Mouse (Mus musculus) limb, embryonic 15.5 days (tissue): ENCODE data around the gene Cetn4. TPM values are rescaled to one million over a fixed set of nuclear protein-coding genes. Genes with fewer than 3 reads are reported as not detected.

Experiments
- ATAC-seq: fragments of 200-750 bp; cut with Nextera tagmentation; 2 replicates; pipeline ENCODE4 v1.8.0; 2017; ENCODE audit warnings: low read depth, moderate TSS enrichment; ENCODE audit not compliant: insufficient number of reproducible peaks, low FRiP score, low TSS enrichment
- H3K27ac ChIP-seq: fragments of 300-500 bp; sonication (generic); 2 replicates; pipeline ENCODE4 v1.5.1; 2015; ENCODE audit warnings: moderate library complexity, mild to moderate bottlenecking, inconsistent platforms
- H3K27me3 ChIP-seq: fragments of 300-500 bp; sonication (generic); 2 replicates; pipeline ENCODE4 v1.6.1; 2015; ENCODE audit warnings: inconsistent platforms
- H3K36me3 ChIP-seq: fragments of 300-500 bp; sonication (generic); 2 replicates; pipeline ENCODE4 v1.6.1; 2015; ENCODE audit warnings: inconsistent platforms
- H3K4me1 ChIP-seq: fragments of 300-500 bp; sonication (generic); 2 replicates; pipeline ENCODE4 v1.6.1; 2015; ENCODE audit warnings: inconsistent platforms
- H3K4me2 ChIP-seq: fragments of 300-500 bp; sonication (generic); 2 replicates; pipeline ENCODE4 v1.6.1; 2015; ENCODE audit warnings: mild to moderate bottlenecking, inconsistent platforms
- H3K4me3 ChIP-seq: fragments of 300-500 bp; sonication (generic); 2 replicates; pipeline ENCODE4 v1.5.1; 2015; ENCODE audit warnings: mild to moderate bottlenecking, inconsistent platforms
- H3K9ac ChIP-seq: fragments of 300-500 bp; sonication (generic); 2 replicates; pipeline ENCODE4 v1.6.1; 2015; ENCODE audit warnings: inconsistent platforms
- H3K9me3 ChIP-seq: fragments of 300-500 bp; sonication (generic); 2 replicates; pipeline ENCODE4 v1.6.1; 2016; ENCODE audit warnings: inconsistent platforms
- WGBS: fragments of 180-500 bp; shearing (Covaris S2); methylation state at CpG from one replicate; pipeline ENCODE4 v1.1.7; 2015; 5-methylcytosine and 5-hydroxymethylcytosine counted together
- polyA plus RNA-seq: library from polyadenylated mRNA; unstranded; fragments of >200 nt; fragmentation: Nextera tagmentation; extraction: Ambion mirVana; gene quantifications from 2 replicates; pipeline ENCODE4 v1.2.1, GENCODE M21; 2015

The Cetn4 gene
- polyA plus RNA-seq, 1 experiment from 2014 or later = 3.5 TPM

DNA sequence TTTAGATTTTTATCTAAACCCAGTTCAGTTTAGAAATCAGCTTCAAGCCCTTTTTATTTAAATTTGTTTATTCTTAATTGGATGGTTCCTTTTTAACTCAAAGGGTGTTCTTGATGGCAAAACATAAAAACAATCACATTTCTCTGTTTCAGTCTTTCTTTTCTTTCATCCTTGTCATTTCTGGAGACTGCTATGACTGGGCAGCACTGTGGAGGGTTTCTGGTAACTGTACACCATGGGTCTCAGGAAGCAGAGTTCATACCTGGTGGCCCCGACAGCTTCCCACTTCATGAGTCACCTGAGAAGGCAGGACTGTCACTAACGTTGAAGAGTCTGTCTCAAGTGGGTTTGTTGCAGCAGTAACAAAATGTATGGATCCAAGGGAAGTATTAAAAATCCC, 19.9 kb downstream of the Cetn4 start:
- H3K4me3 ChIP-seq = no peak overlapping the region
- H3K9me3 ChIP-seq = no peaks in the 10 kb centered on the region
- no peaks in the 10 kb centered on the region for H3K4me1 ChIP-seq
- no peak overlapping the region for H3K27ac ChIP-seq
- ATAC-seq = no peak
- no peaks in the 10 kb centered on the region for H3K36me3 ChIP-seq
- H3K9ac ChIP-seq = no peak overlapping the region
- WGBS = 53% methylated on average over 2 of the region's 2 CpGs
- no peaks in the 10 kb centered on the region for H3K27me3 ChIP-seq
- H3K4me2 ChIP-seq = no peak overlapping the region

DNA sequence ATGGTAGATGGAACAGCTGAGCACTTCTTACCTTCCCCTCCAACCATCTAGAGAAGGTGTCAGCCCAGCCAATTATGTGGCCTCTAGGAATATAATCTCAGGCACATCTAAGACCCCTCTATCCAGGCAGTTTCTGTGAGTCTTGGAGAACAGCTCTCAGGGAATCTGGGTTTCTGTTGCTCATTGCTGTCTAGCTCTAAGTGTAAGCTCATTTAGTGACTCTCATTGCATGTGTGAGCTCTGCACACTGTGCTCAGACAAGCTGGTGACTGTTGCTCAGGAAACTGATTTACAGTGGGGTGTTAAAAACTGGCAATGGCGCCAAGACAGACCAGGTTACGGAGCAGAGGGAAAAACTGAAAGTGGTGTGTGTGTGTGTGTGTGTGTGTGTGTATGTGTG, 20.6 kb downstream of the Cetn4 start:
- Histone ChIP-seq H3K4me1 (no peaks in the 10 kb centered on the region), H3K4me3 (no peak overlapping the region), H3K9me3 (no peaks in the 10 kb centered on the region), H3K36me3 (no peaks in the 10 kb centered on the region), H3K27me3 (no peaks in the 10 kb centered on the region), H3K9ac (no peak overlapping the region), H3K4me2 (no peak overlapping the region), H3K27ac (no peak overlapping the region)
- ATAC-seq = no peak
- WGBS = 64% methylated on average over 2 of the region's 2 CpGs

DNA sequence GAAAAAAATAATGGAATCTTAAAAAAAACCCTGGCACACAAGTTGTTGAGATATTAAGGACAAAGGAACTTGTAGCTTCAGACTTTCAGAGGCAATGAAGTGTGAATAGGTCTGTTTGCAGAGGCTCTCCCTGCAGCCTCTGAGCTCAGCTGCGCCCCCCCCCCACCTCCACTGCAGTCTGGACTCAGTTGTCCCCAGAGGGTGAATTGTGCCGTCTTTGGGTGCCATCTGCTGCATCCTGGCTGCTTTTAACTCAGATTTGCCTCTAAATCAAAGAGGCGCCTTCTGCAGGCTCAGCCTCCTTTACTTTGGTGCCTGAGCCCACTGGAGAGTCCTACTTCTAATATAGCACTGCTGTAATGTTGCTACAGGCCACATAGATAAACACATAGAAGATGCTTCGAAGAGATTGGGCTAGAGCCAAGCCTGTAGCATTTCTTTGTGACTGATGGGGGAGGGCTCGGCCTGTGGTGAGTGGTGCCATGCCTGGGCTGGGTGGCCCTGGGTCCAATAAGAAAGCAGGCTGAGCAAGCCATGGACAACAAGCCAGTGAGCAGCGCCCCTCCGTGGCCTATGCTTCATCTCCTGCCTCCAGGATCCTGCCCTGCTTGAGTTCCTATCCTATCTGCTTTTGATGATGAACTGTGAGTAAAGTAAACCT, 21.5 kb downstream of the Cetn4 start:
- ATAC-seq = no peak
- WGBS = 71% methylated on average over 7 of the region's 7 CpGs
- no peak overlapping the region for H3K4me3 ChIP-seq

DNA sequence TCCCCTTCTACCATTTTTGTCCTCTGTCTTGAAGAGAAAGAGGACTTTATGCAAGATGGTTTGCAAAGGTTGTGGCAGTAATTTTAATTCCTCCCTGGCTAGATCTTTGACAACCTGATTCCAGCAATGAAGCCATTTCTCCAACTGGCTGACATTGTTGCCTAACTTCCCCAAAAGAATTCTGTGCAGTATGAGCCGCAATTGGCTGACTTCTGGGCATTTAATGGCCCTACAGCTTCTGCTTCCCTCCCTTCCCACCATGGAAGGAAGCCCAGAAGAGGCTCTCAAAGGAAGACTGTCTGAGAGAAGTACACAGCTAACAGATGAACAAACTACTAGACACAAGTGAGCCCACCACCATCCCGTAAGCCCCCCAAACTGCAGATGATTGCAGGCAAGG, 23.3 kb downstream of the Cetn4 start:
- no peak overlapping the region for H3K27ac ChIP-seq
- no peak overlapping the region for H3K9ac ChIP-seq
- ATAC-seq = no peak
- no peak overlapping the region for H3K4me2 ChIP-seq
- WGBS = 92% methylated on average over 2 of the region's 2 CpGs
- H3K9me3 ChIP-seq = no peaks in the 10 kb centered on the region
- H3K36me3 ChIP-seq = no peaks in the 10 kb centered on the region
- H3K4me3 ChIP-seq = no peak overlapping the region
- no peaks in the 10 kb centered on the region for H3K27me3 ChIP-seq
- H3K4me1 ChIP-seq = no peaks in the 10 kb centered on the region

More for the DNA sequence above, 21.5 kb downstream of the Cetn4 start:
- Histone ChIP-seq H3K27ac (no peak overlapping the region), H3K4me1 (no peaks in the 10 kb centered on the region), H3K9me3 (no peaks in the 10 kb centered on the region), H3K9ac (no peak overlapping the region), H3K27me3 (no peaks in the 10 kb centered on the region), H3K4me2 (no peak overlapping the region), H3K36me3 (no peaks in the 10 kb centered on the region)

DNA sequence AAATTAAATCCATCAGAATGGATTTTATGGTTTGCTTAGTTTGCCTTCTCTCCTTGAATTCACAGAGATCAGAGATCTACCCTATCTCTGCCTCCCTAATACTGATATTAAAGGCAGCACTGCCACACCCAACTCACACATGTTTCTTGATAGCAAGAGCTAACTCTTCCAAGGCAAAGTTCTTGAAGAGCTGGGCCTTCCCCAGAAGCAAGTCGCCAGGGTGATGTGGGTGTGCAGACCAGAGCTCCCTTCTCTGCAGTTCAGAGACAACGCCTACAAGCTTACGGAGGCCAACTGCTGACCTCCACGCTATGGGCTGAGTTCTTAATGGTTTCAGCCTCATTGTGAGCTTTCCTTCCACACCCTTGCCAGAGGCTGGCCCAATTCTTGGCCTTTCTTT, 29.3 kb downstream of the Cetn4 start:
- no peak for ATAC-seq

DNA sequence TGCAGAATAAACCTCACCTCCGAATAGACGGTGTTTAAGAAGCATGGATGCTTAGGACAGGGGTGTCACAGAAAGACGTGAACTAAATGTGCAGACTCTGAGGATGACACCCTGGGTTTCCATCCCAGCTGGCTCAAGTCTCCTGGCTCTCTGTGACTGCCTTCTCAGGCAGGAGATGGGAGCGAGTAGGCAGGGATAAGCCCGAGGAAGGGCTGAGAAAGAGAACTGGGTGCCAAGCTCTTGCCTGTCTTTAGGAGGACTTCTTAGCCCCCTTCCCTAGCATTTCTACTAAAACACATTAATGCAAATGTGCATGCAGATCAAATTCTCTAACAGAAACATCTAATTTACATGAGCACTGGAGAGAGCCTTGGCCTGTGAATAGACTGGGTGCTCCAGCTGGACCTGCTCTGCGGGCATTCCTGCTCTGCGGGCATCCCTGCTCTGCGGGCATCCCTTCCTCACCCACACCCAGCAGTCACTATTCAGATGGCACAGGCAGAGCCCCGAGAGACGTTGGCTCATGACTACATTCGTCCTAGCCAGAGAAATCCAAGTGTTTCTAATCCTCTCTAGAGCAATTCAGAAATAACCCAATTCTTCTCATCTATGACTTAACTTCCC, 30.1 kb downstream of the Cetn4 start:
- no peaks in the 10 kb centered on the region for H3K4me1 ChIP-seq
- H3K9me3 ChIP-seq = no peaks in the 10 kb centered on the region
- no peaks in the 10 kb centered on the region for H3K27me3 ChIP-seq
- no peak overlapping the region for H3K9ac ChIP-seq
- H3K27ac ChIP-seq = no peak overlapping the region
- H3K36me3 ChIP-seq = no peaks in the 10 kb centered on the region
- H3K4me3 ChIP-seq = no peak overlapping the region
- H3K4me2 ChIP-seq = no peak overlapping the region
- 83% methylated on average over 11 of the region's 11 CpGs for WGBS
- ATAC-seq = no peak

More for the DNA sequence above, 29.3 kb downstream of the Cetn4 start:
- H3K4me1 ChIP-seq = no peaks in the 10 kb centered on the region
- no peaks in the 10 kb centered on the region for H3K27me3 ChIP-seq
- no peak overlapping the region for H3K4me3 ChIP-seq
- no peaks in the 10 kb centered on the region for H3K36me3 ChIP-seq
- 80% methylated on average over 4 of the region's 4 CpGs for WGBS
- no peaks in the 10 kb centered on the region for H3K9me3 ChIP-seq
- H3K9ac ChIP-seq = no peak overlapping the region
- no peak overlapping the region for H3K4me2 ChIP-seq
- H3K27ac ChIP-seq = no peak overlapping the region

DNA sequence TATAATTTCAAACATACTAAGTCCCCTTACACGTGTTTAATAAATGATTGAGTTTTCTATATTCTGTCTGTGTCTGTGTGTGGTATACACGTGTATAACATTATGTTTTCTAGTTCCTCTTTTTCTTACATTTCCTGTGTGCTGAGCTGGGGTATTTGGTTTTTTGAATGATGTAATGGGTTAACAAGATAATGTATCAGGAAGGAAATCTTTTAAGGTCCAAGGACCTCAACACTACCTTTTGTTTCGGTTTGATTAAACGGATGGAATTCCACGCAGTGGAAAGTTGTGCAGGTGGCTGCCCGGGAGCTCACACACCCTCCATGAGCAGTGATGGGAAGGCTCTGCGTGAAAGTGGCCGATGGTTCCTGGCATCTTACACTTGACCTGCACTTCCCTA, 31.6 kb downstream of the Cetn4 start:
- Histone ChIP-seq H3K9ac (no peak overlapping the region), H3K4me3 (no peak overlapping the region), H3K4me1 (no peaks in the 10 kb centered on the region), H3K4me2 (no peak overlapping the region), H3K27me3 (no peaks in the 10 kb centered on the region), H3K27ac (no peak overlapping the region), H3K9me3 (no peaks in the 10 kb centered on the region), H3K36me3 (no peaks in the 10 kb centered on the region)
- 71% methylated on average over 8 of the region's 8 CpGs for WGBS
- no peak for ATAC-seq

DNA sequence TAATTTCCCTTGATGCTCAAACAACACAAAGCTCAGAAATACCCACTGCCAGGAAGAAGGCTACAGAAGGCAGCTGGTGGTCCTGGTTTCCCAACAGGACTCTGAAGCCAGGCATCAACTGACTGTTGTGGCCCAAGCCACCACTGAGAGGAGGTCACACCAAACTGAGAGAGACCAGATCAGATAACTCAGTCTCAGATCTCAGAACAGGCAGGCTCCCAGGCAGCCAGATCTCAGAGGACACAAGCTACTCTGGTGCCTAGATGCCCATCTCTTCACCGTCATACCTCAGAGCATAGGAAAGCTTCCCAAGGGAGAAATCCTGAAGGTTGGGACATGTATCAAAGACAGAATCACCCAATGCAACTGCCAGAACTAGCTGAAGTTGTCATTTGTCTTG, 32.3 kb downstream of the Cetn4 start:
- no peak overlapping the region for H3K4me2 ChIP-seq
- H3K9ac ChIP-seq = no peak overlapping the region
- H3K9me3 ChIP-seq = no peaks in the 10 kb centered on the region
- no peak overlapping the region for H3K27ac ChIP-seq
- H3K4me3 ChIP-seq = no peak overlapping the region
- no peaks in the 10 kb centered on the region for H3K27me3 ChIP-seq
- no peaks in the 10 kb centered on the region for H3K4me1 ChIP-seq
- no peaks in the 10 kb centered on the region for H3K36me3 ChIP-seq
- no peak for ATAC-seq
- 81% methylated on average over 1 of the region's 1 CpGs for WGBS

DNA sequence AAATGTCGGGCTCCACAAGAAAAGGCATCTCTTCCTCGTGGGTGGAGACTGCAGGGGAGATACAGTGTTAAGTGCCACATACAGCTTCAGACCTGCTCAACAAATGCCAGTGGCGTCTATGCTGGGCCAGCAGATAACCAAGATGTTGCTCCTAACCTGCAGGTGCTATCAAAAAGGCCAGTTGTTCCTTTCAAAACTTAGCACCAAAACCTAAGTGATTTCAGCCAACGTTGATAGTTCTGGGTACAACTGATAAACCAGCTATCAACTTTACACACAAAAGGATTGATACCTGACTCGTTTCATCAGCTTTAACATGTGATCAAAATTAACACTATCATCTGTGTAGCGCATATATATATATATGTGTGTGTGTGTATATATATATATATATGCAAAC, 37.8 kb downstream of the Cetn4 start:
- 78% methylated on average over 6 of the region's 6 CpGs for WGBS
- H3K36me3 ChIP-seq = no peaks in the 10 kb centered on the region
- ATAC-seq = no peak
- H3K9ac ChIP-seq = no peak overlapping the region
- H3K9me3 ChIP-seq = no peaks in the 10 kb centered on the region
- H3K4me2 ChIP-seq = no peak overlapping the region
- no peaks in the 10 kb centered on the region for H3K27me3 ChIP-seq
- H3K4me1 ChIP-seq = no peaks in the 10 kb centered on the region
- H3K4me3 ChIP-seq = no peak overlapping the region
- H3K27ac ChIP-seq = no peak overlapping the region

DNA sequence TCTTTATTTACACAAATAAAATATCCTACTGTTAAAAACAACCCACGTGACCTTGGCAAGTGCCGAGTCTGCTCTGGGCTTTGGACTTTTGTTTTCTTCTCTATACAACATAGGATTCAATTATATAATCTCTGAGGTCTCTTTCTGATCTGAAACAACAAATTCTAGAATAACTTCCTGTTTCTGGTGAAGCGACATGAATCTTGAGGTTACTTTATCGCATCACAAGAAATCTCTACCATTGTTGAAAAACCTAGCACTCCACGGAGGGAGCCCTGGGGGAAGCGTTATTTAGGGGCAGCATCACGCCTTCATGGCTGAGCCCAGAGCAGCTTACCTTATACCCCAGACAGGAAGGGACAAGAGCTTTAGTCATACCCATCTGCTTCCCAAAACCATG, 39.4 kb downstream of the Cetn4 start:
- H3K4me2 ChIP-seq = no peak overlapping the region
- H3K9me3 ChIP-seq = no peaks in the 10 kb centered on the region
- no peaks in the 10 kb centered on the region for H3K27me3 ChIP-seq
- ATAC-seq = no peak
- H3K4me1 ChIP-seq = no peaks in the 10 kb centered on the region
- H3K27ac ChIP-seq = no peak overlapping the region
- no peaks in the 10 kb centered on the region for H3K36me3 ChIP-seq
- WGBS = 80% methylated on average over 7 of the region's 7 CpGs
- H3K4me3 ChIP-seq = no peak overlapping the region
- H3K9ac ChIP-seq = no peak overlapping the region

DNA sequence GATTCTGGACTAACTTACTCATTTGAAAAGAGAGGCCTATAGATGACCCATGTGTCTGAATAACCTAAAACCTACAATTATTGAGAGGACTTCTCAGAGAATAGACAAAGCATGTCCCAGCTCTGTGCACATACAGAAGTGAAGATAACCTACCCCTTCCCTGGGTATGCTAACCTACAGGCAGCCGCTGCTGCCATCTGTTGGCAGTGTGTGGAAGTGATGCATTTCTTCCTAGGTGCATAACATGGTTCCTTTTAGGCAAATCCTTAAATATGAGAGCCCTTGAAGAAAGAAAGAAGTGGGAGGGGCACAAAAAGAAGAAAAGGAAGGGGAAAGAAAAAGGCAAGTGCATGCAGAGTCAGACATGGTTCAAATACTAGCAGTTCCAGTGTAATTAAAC, 41.3 kb downstream of the Cetn4 start:
- Histone ChIP-seq H3K27ac (no peak overlapping the region), H3K27me3 (no peaks in the 10 kb centered on the region), H3K36me3 (no peaks in the 10 kb centered on the region), H3K9ac (no peak overlapping the region), H3K4me1 (no peaks in the 10 kb centered on the region), H3K4me2 (no peak overlapping the region), H3K4me3 (no peak overlapping the region), H3K9me3 (no peaks in the 10 kb centered on the region)
- no peak for ATAC-seq
- 0% methylated on average over 1 of the region's 1 CpGs for WGBS

DNA sequence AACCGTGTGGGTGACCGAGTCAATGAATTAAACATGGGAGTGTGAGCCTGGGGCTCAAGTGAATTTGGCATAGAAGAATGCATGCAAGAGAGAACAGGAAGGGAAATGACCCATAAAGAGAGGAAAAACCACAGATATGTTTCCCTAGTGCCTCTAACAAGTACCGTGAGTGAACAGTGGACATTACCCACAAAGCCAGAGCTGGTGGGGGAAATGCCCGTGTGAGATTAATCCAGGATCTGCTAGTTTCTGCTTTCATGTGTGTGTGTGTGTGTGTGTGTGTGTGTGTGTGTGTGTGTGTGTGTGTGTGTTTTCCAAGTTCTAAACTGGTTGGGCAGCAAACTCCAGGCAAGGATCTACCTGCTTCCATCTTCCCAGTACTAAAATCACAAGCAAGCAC, 42.6 kb downstream of the Cetn4 start:
- WGBS = 79% methylated on average over 4 of the region's 4 CpGs
- ATAC-seq = no peak
- H3K27ac ChIP-seq = no peak overlapping the region
- no peaks in the 10 kb centered on the region for H3K27me3 ChIP-seq
- H3K4me1 ChIP-seq = no peaks in the 10 kb centered on the region
- H3K36me3 ChIP-seq = no peaks in the 10 kb centered on the region
- H3K4me2 ChIP-seq = no peak overlapping the region
- no peak overlapping the region for H3K9ac ChIP-seq
- no peak overlapping the region for H3K4me3 ChIP-seq
- H3K9me3 ChIP-seq = no peaks in the 10 kb centered on the region

DNA sequence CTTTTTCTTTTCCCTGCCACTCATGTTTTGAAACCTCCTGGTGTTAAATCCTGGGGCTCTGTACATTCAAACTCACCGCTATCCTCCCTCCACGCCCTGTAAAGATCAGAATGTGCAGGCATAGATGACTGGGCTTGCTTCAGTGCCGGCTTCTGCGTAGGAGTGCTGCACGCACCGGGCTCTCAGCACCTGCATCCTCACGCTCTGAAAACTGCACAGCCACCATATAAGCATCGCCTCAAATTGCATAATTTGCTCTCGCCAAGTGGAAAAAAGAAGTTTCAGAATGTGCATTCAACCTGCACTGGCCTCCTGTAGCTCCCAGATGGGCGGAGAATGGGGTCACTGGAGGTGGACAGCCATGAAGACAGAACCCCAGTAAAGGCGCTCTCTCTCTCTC, 44.2 kb downstream of the Cetn4 start:
- Histone ChIP-seq H3K4me2 (no peak overlapping the region), H3K27me3 (no peaks in the 10 kb centered on the region), H3K27ac (no peak overlapping the region), H3K4me1 (no peaks in the 10 kb centered on the region), H3K9me3 (no peaks in the 10 kb centered on the region), H3K36me3 (no peaks in the 10 kb centered on the region), H3K9ac (no peak overlapping the region), H3K4me3 (no peak overlapping the region)
- 82% methylated on average over 11 of the region's 11 CpGs for WGBS
- ATAC-seq = no peak
